Mouse (Mus musculus) hindbrain, embryonic 11.5 days (tissue): ENCODE results near the gene Aldh1l1. TPM values are rescaled to one million over a fixed set of nuclear protein-coding genes. Genes with fewer than 3 reads are reported as not detected.

ENCODE experiments used
- ATAC-seq: fragments of 200-750 bp; cut with Nextera tagmentation; 2 replicates; pipeline ENCODE4 v1.8.0; 2017; ENCODE audit warnings: mild to moderate bottlenecking, moderate TSS enrichment, moderate library complexity; ENCODE audit not compliant: low FRiP score
- DNase-seq: peaks from one replicate; pipeline ENCODE4 v3.0.0-alpha.2; 2015; ENCODE audit warnings: low spot score
- H3K27ac ChIP-seq: fragments of 300-500 bp; sonication (generic); 2 replicates; pipeline ENCODE4 v1.5.1; 2014; ENCODE audit warnings: mild to moderate bottlenecking, low read depth, low read length
- H3K27me3 ChIP-seq: fragments of 300-500 bp; sonication (generic); 2 replicates; pipeline ENCODE4 v1.6.1; 2014; ENCODE audit warnings: mild to moderate bottlenecking, low read length, moderate library complexity, mixed read lengths; ENCODE audit not compliant: control insufficient read depth, insufficient read depth
- H3K36me3 ChIP-seq: fragments of 300-500 bp; sonication (generic); 2 replicates; pipeline ENCODE4 v1.6.1; 2014; ENCODE audit warnings: mild to moderate bottlenecking, low read length, moderate library complexity, mixed read lengths; ENCODE audit not compliant: control insufficient read depth, insufficient read depth
- H3K4me1 ChIP-seq: fragments of 300-500 bp; sonication (generic); replicated peaks from 2 replicates; pipeline ENCODE4 v1.6.1; 2014; ENCODE audit warnings: low read length, mixed read lengths; ENCODE audit not compliant: control insufficient read depth, insufficient read depth
- H3K4me2 ChIP-seq: fragments of 300-500 bp; sonication (generic); replicated peaks from 2 replicates; pipeline ENCODE4 v1.6.1; 2014; ENCODE audit warnings: mild to moderate bottlenecking, low read depth, low read length
- H3K4me3 ChIP-seq: fragments of 300-500 bp; sonication (generic); 2 replicates; pipeline ENCODE4 v1.5.1; 2014; ENCODE audit warnings: low read depth, low read length
- H3K9ac ChIP-seq: fragments of 300-500 bp; sonication (generic); 2 replicates; pipeline ENCODE4 v1.6.1; 2014; ENCODE audit warnings: low read depth, low read length
- H3K9me3 ChIP-seq: fragments of 300-500 bp; sonication (generic); 2 replicates; pipeline ENCODE4 v1.6.1; 2016; ENCODE audit warnings: low read length; ENCODE audit not compliant: control insufficient read depth
- WGBS: fragments of 180-500 bp; shearing (Covaris S2); extraction: QIAGEN DNeasy Blood & Tissue Kit; methylation state at CpG from one replicate; pipeline ENCODE4 v1.1.7; 2014; 5-methylcytosine and 5-hydroxymethylcytosine counted together
- polyA plus RNA-seq: library from polyadenylated mRNA; unstranded; fragments of >200 nt; fragmentation: Nextera tagmentation; extraction: Ambion mirVana; gene quantifications from 2 replicates; pipeline ENCODE4 v1.2.1, GENCODE M21; 2014

Aldh1l1 gene
- polyA plus RNA-seq, 1 experiment from 2014 or later: 2.2 TPM

DNA sequence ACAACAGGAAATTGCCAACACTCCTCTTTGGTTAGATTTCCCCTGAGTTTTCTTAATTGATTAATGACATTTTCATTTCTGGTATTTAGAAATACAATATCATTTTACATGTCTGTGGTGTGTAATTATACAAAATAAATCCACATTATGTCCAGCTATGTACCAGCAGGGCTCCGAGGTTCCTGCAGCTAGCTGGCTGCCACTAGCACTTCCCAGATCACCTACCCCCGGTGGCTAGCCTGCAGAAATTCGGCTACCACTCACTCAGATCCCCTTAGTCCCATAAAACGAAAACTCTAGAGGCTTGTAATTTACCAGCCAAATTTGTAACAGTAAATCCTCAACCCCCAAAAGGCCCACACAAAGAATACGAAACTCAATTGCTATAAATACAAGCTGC, 33.1 kb downstream of the Aldh1l1 start:
- 62% methylated on average over 5 of the region's 5 CpGs for WGBS
- H3K27me3 ChIP-seq: no peaks in the 10 kb centered on the region
- H3K4me3 ChIP-seq: no peak overlapping the region
- no peak for ATAC-seq
- H3K27ac ChIP-seq: no peak overlapping the region
- H3K4me2 ChIP-seq: no peak overlapping the region
- no peak for DNase-seq
- H3K9me3 ChIP-seq: no peaks in the 10 kb centered on the region
- no peaks in the 10 kb centered on the region for H3K36me3 ChIP-seq
- no peaks in the 10 kb centered on the region for H3K4me1 ChIP-seq
- H3K9ac ChIP-seq: no peak overlapping the region

DNA sequence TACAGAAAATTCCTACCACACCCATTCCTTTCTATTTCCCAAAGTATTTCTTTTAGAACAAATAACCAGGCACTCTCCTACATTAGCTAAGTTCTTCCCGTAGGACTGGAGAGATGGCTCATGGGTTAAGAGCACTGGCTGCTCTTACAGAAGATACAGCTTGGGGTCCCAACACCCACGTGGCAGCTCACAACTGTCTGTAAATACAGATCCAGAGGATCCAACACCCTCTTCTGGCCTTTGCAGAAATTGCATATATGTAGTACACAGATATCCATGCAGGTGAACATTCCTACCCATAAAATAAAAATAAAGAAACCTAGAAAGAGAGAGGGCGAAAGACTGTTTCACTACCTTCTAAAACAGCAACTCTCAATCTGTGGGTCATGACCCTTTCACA, 40.2 kb downstream of the Aldh1l1 start:
- no peak overlapping the region for H3K27ac ChIP-seq
- no peak overlapping the region for H3K4me2 ChIP-seq
- H3K4me3 ChIP-seq: no peak overlapping the region
- H3K9ac ChIP-seq: no peak overlapping the region
- ATAC-seq (no peak), DNase-seq (no peak)
- H3K36me3 ChIP-seq: no peaks in the 10 kb centered on the region
- no peaks in the 10 kb centered on the region for H3K9me3 ChIP-seq
- WGBS: 72% methylated on average over 3 of the region's 3 CpGs
- H3K27me3 ChIP-seq: no peaks in the 10 kb centered on the region
- H3K4me1 ChIP-seq: no peaks in the 10 kb centered on the region

GRCm38 (mm10) chr6:90529461-90530046, 43.3 kb downstream of the Aldh1l1 start:
- H3K27ac ChIP-seq: no peak overlapping the region
- H3K9me3 ChIP-seq: no peaks in the 10 kb centered on the region
- H3K4me3 ChIP-seq: no peak overlapping the region
- H3K27me3 ChIP-seq: no peaks in the 10 kb centered on the region
- DNase-seq (no peak), ATAC-seq (no peak)
- no peak overlapping the region for H3K9ac ChIP-seq
- no peaks in the 10 kb centered on the region for H3K36me3 ChIP-seq
- H3K4me1 ChIP-seq: no peaks in the 10 kb centered on the region
- H3K4me2 ChIP-seq: no peak overlapping the region
- WGBS: 67% methylated on average over 2 of the region's 2 CpGs

DNA sequence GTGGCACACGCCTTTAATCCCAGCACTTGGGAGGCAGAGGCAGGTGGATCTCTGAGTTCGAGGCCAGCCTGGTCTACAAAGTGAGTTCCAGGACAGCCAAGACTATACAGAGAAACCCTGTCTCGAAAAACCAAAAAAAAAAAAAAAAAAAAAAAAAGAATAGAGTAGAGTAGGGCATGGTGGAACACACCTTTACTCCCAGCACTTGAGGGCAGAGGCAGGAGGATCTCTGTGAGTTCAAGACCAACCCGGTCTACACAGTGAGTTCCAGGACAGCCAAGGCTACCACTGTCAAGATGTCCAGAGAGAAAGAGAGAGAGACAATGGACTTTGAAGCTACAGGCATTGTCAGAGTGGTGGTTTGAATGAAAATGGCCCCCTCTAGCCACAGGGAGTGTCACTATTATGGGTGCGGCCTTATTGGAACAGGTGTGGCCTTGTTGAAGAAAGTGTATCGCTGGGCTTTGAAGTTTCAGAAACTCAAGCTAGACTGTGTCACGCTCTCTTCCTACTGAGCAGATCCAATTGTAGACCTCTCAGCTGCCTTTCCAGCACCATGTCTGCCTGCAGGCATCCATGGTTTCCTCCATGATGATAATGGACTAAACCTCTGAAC, 46.5 kb downstream of the Aldh1l1 start:
- ATAC-seq: no peak
- Histone ChIP-seq H3K27ac (no peak overlapping the region), H3K9me3 (no peaks in the 10 kb centered on the region), H3K9ac (no peak overlapping the region), H3K4me3 (no peak overlapping the region), H3K4me1 (no peaks in the 10 kb centered on the region), H3K4me2 (no peak overlapping the region), H3K36me3 (no peaks in the 10 kb centered on the region), H3K27me3 (no peaks in the 10 kb centered on the region)
- no peak for DNase-seq
- 96% methylated on average over 6 of the region's 7 CpGs for WGBS

- no peaks in the 10 kb centered on the region for H3K36me3 ChIP-seq
- no peaks in the 10 kb centered on the region for H3K27me3 ChIP-seq
- H3K4me3 ChIP-seq: no peak overlapping the region
- no peaks in the 10 kb centered on the region for H3K4me1 ChIP-seq
- no peak overlapping the region for H3K27ac ChIP-seq
- WGBS: 85% methylated on average over 3 of the region's 3 CpGs
- no peak overlapping the region for H3K9ac ChIP-seq
- ATAC-seq (no peak), DNase-seq (no peak)
- H3K9me3 ChIP-seq: no peaks in the 10 kb centered on the region
- H3K4me2 ChIP-seq: no peak overlapping the region
Measured at GRCm38 (mm10) chr6:90533505-90533904, 47.3 kb downstream of the Aldh1l1 start.

DNA sequence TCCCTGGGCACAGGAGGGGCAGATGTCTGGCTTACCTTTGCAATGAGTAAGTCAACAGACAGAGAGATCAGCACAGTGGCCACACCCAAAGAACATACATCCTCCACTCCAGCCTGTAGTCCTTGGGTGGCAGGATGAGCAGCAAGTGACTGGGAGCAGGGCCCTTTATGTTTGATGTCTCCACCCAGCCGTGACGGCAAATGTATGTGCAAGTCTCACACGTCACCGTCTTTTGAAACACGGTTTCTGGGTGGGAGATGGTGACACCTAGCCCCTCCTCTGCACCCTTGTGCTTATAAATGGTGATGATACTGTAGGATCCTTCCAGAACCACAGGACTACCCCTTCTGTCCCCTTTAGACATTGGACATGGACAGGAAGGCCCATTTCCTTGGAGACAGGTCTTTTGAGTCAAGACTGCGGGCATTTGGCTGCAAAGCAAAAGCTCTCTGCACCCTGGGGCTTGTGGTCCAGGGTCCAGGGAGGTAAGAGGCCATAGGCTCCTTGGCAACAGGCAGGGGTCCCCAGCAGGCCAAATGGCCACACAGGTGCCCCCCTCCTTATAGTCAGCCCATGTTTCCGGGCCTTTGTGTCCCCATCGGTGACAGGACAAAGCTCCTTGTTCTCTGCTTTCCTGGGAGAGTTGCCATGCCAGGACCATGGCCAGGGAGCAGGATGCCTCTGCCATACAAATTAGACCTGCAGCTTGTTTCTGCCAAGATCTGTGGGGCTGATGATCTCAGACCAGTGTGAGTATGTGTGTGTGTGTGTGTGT, 48.7 kb downstream of the Aldh1l1 start:
- Histone ChIP-seq H3K9me3 (no peaks in the 10 kb centered on the region), H3K4me3 (no peak overlapping the region), H3K27ac (no peak overlapping the region), H3K4me2 (no peak overlapping the region), H3K9ac (no peak overlapping the region), H3K27me3 (no peaks in the 10 kb centered on the region), H3K36me3 (no peaks in the 10 kb centered on the region), H3K4me1 (no peaks in the 10 kb centered on the region)
- DNase-seq (no peak), ATAC-seq (no peak)
- 74% methylated on average over 8 of the region's 8 CpGs for WGBS

GRCm38 (mm10) chr6:90536824-90537223, 50.6 kb downstream of the Aldh1l1 start:
- ATAC-seq (no peak), DNase-seq (no peak)
- Histone ChIP-seq H3K4me2 (no peak overlapping the region), H3K4me3 (no peak overlapping the region), H3K36me3 (no peaks in the 10 kb centered on the region), H3K27me3 (no peaks in the 10 kb centered on the region), H3K9ac (no peak overlapping the region), H3K4me1 (no peaks in the 10 kb centered on the region), H3K9me3 (no peaks in the 10 kb centered on the region), H3K27ac (no peak overlapping the region)
- WGBS: 81% methylated on average over 3 of the region's 3 CpGs

DNA sequence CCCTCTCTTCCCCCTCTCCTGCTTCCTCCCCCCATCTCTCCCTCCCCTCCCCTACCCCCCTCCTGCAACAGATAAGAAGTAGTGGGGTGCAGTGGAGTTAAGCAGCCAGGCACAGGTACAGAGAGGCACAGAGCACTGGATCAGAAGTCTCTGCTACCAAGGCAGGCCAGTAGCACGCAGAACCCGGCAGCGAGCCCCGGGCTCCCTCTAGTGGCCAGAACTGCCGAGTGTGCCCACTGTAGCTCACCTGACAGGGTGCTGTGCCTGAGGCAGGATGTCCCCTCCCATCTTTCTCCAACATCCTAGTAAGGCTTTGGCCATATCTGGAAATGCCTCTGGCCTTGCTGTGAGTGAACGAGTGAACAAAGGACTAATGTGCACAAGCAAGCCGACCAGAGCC, 51.7 kb downstream of the Aldh1l1 start:
- Histone ChIP-seq H3K4me1 (no peaks in the 10 kb centered on the region), H3K27me3 (no peaks in the 10 kb centered on the region), H3K4me2 (no peak overlapping the region), H3K9ac (no peak overlapping the region), H3K9me3 (no peaks in the 10 kb centered on the region), H3K4me3 (no peak overlapping the region), H3K27ac (no peak overlapping the region), H3K36me3 (no peaks in the 10 kb centered on the region)
- ATAC-seq (peak; percentile 57), DNase-seq (peak; percentile 85)
- 6% methylated on average over 7 of the region's 7 CpGs for WGBS

GRCm38 (mm10) chr6:90539271-90539670, 53.0 kb downstream of the Aldh1l1 start:
- Histone ChIP-seq H3K4me1 (no peaks in the 10 kb centered on the region), H3K27me3 (no peaks in the 10 kb centered on the region), H3K9me3 (no peaks in the 10 kb centered on the region), H3K27ac (no peak overlapping the region), H3K36me3 (no peaks in the 10 kb centered on the region), H3K4me3 (no peak overlapping the region), H3K9ac (no peak overlapping the region), H3K4me2 (no peak overlapping the region)
- 90% methylated on average over 4 of the region's 4 CpGs for WGBS
- no peak for ATAC-seq
- no peak for DNase-seq
